Mouse (Mus musculus): ENCODE results near the gene Myh2.

The Myh2 gene

DNA sequence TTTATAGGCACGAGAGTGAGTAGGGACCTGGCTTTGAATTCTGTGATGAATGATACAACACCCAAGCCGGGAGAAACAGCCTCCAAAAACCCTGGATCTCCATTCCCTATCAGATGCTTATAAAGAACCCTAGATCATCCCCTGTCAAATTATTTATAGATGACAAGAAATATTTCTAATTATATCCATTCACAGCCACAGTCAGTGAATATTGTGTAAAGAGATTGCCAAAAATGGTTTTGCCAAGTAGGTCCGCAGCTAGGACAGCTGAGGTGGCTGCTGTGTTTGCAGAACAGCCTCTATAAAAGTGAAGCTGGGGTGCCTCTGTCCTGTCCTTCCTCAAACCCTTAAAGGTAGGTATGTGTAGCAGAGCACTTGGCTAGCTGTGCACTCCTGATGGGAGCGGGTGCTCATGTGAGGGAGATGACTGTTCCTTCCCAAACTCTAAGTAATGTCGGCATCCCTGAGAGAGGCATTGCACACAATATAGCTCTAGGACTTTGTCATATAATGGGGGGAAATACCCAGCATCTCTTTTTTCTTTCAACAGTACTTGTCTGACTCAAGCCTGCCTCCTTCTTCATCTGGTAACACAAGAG, 66.8 kb downstream of the Myh2 start, which contains the start of gene Myh4:
Myh4 (plus strand) TSS at position 549 of the 599 bp plus-strand sequence.
- no peak for DNase-seq (ENCODE audit: low read depth, low spot score)

DNA sequence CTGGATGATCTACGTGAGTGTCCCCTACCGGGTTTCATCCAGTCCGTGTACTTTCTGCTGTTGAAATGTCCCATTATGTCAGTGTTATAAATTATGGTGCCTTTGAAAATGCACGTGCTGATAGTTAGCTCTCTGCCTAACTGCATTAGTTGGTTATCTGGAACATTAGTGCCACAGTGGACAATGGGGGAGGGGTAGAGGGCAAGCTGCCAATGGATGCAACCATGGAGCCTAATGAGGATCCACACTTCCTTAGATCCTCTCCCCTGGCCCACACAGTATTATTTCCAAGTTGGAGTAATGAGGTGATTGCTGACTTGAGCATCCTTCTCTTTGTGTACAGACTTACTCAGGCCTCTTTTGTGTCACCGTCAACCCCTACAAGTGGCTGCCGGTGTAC, 70.2 kb downstream of the Myh2 start:
- DNase-seq (ENCODE audit: low read depth, low spot score), result no peak

All from embryo, embryonic 11.5 days (tissue).